Comparison of ENCODE assay signal across 15 mouse cellular contexts in genomic region chr9:90041556-90041955, GRCm38 (mm10).
"Had no signal": no experiment of that assay in that cellular context is flagged by ENCODE, and none has a peak within 500 bp of the region (broad histone marks: within the 10 kb centered on the region; RNA-seq: fewer than 3 reads in every experiment).

No protein-coding gene starts in this region.

- ATAC-seq: liver, embryonic 12.5 days; liver, postnatal 0 days; midbrain, embryonic 13.5 days; midbrain, embryonic 15.5 days; midbrain, embryonic 16.5 days had no signal

- DNase-seq: left cerebral cortex, postnatal 4 days; liver; liver, embryonic 13.5 days; liver, postnatal 0 days; lung, adult 2 months; lung, embryonic 14.5 days; lung, postnatal 10 days; lung, postnatal 14 days; lung, postnatal 36 days; lung, postnatal 4 days; midbrain, embryonic 14.5 days had no signal
